Comparison of ENCODE assay signal across 8 mouse cellular contexts in genomic region chr6:139655399-139655798, GRCm38 (mm10).
DNase-seq lines count a peak whose midpoint lies in the region; ATAC-seq and TF ChIP-seq lines count a peak whose summit lies in the region.

No protein-coding gene starts in this region.

- no peaks in the 10 kb centered on the region for H3K4me1 ChIP-seq in heart, postnatal 0 days (ENCODE audit: control insufficient read depth, insufficient read depth)
- no peaks in the 10 kb centered on the region for H3K4me1 ChIP-seq in heart, embryonic 12.5 days (replicated peaks)
- H3K4me1 ChIP-seq in forebrain, embryonic 12.5 days = no peaks in the 10 kb centered on the region

- no peak overlapping the region for H3K4me3 ChIP-seq in heart, postnatal 0 days (ENCODE audit: low read depth, low read length)
- no peak overlapping the region for H3K4me3 ChIP-seq in heart, embryonic 12.5 days
- no peak overlapping the region for H3K4me3 ChIP-seq in forebrain, embryonic 12.5 days (replicated peaks)

- no peak overlapping the region for H3K4me2 ChIP-seq in heart, postnatal 0 days (ENCODE audit: low read depth, low read length)
- H3K4me2 ChIP-seq in heart, embryonic 12.5 days = no peak overlapping the region
- H3K4me2 ChIP-seq in forebrain, embryonic 12.5 days = no peak overlapping the region

- WGBS in heart, postnatal 0 days = 28% methylated on average over 4 of the region's 4 CpGs
- 28% methylated on average over 4 of the region's 4 CpGs for WGBS in heart, embryonic 12.5 days
- 39% methylated on average over 4 of the region's 4 CpGs for WGBS in forebrain, embryonic 12.5 days

- H3K9me3 ChIP-seq in heart, postnatal 0 days (replicated peaks; ENCODE audit: control insufficient read depth, low read length) = 0 out of 2 replicates have a peak, but pooled peaks cover 5% of the 10 kb centered on the region
- peaks cover 10% of the 10 kb centered on the region; the same call in 1 of the 2 replicates for H3K9me3 ChIP-seq in heart, embryonic 12.5 days (replicated peaks)
- no peaks in the 10 kb centered on the region for H3K9me3 ChIP-seq in forebrain, embryonic 12.5 days

- no peak overlapping the region for H3K27ac ChIP-seq in heart, postnatal 0 days (ENCODE audit: low read depth)
- no peak overlapping the region for H3K27ac ChIP-seq in heart, embryonic 12.5 days (ENCODE audit: poor library complexity, severe bottlenecking)
- H3K27ac ChIP-seq in forebrain, embryonic 12.5 days = no peak overlapping the region

- no peak for DNase-seq in heart, postnatal 0 days (ENCODE audit: low spot score)
- peak; percentile 54 to 64 for DNase-seq in right cerebral cortex, adult 2 months (ENCODE audit: low spot score in 2 of 2)
- DNase-seq in right cerebral cortex, adult 18-20 months = no peak
- peak; percentile 42 for DNase-seq in embryo, embryonic 11 days
- DNase-seq in lung, postnatal 10 days = peak; percentile 42
- no peak for DNase-seq in thymus, postnatal 14 days

- H3K9ac ChIP-seq in heart, postnatal 0 days (replicated peaks; ENCODE audit: low read depth, low read length) = no peak overlapping the region
- H3K9ac ChIP-seq in heart, embryonic 12.5 days = no peak overlapping the region
- no peak overlapping the region for H3K9ac ChIP-seq in forebrain, embryonic 12.5 days

- no peaks in the 10 kb centered on the region for H3K27me3 ChIP-seq in heart, postnatal 0 days (ENCODE audit: control insufficient read depth, insufficient read depth, low read length)
- no peaks in the 10 kb centered on the region for H3K27me3 ChIP-seq in heart, embryonic 12.5 days (replicated peaks)
- no peaks in the 10 kb centered on the region for H3K27me3 ChIP-seq in forebrain, embryonic 12.5 days

- no peaks in the 10 kb centered on the region for H3K36me3 ChIP-seq in heart, postnatal 0 days (replicated peaks; ENCODE audit: control insufficient read depth, insufficient read depth, low read length)
- H3K36me3 ChIP-seq in heart, embryonic 12.5 days = no peaks in the 10 kb centered on the region
- no peaks in the 10 kb centered on the region for H3K36me3 ChIP-seq in forebrain, embryonic 12.5 days (replicated peaks)

- TF ChIP-seq CTCF in heart, postnatal 0 days (IDR thresholded peaks at IDR 0.05; ENCODE audit: low read depth) = peak; percentile 47

- TF ChIP-seq EP300 in heart, postnatal 0 days (IDR thresholded peaks at IDR 0.05; ENCODE audit: low read depth) = no peak

- no peak for ATAC-seq in heart, postnatal 0 days (ENCODE audit: insufficient read depth, low read depth)
- no peak for ATAC-seq in heart, embryonic 12.5 days (ENCODE audit: insufficient number of reproducible peaks, low FRiP score)
- ATAC-seq in forebrain, embryonic 12.5 days (ENCODE audit: low FRiP score) = no peak

Comparison
In these comparisons a context has a peak if more than half of its experiments do, and no peak if none do; other contexts are left out.
1. DNase-seq: peak in right cerebral cortex, adult 2 months (2 of 2), embryo, embryonic 11 days (single experiment) and lung, postnatal 10 days (single experiment); none in heart, postnatal 0 days (single experiment), right cerebral cortex, adult 18-20 months (single experiment) and thymus, postnatal 14 days (single experiment).